Mouse (Mus musculus) stomach, postnatal 0 days (tissue): ENCODE data around the gene Timp3.

Source experiments
- CTCF ChIP-seq: IDR thresholded peaks from 2 replicates; pipeline ENCODE4 v1.5.1; 2016; ENCODE audit warnings: antibody characterized with exemption, low read depth, mild to moderate bottlenecking, moderate library complexity
- EP300 ChIP-seq: optimal IDR thresholded peaks from 2 replicates; pipeline ENCODE3; 2016; ENCODE audit warnings: antibody characterized with exemption

GRCm38 (mm10) chr10:86388803-86389202 lies 88.6 kb downstream of the Timp3 start:
- TF ChIP-seq CTCF (no peak), EP300 (no peak)
